Mouse (Mus musculus): ENCODE results near the gene Gzmg.

DNA sequence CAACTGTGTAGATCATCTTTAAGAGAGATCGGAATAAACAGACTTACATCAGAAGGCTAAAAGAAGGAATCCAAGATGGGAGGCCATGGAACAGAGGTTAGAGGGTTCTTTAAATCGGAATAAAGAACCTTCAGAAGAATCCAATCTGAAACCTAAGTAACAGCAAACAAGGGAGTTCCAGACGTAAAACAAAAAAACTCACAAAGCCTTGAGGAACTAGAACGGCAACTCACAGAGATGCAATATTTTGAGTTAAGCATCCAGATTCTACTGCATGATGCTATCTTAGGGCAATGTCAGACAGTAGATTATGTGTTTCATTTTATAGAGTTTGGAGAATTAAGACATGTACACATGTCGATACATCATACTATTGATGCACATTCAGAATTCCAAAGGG lies 15.1 kb upstream of the Gzmg start, which contains the start of gene Gzmn:
- TF ChIP-seq EP300 (IDR thresholded peaks at IDR 0.05; ENCODE audit: insufficient read depth, low read depth, low read length) (no peak), CTCF (IDR thresholded peaks at IDR 0.05; ENCODE audit: low read depth, low read length) (no peak), POLR2A (IDR thresholded peaks at IDR 0.05; ENCODE audit: insufficient read depth, low read length) (no peak)

All from ES-Bruce4 (cell line).